Mouse (Mus musculus) inflammation-experienced regulatory T-cells, adult 6 months (primary cell): ENCODE data around the gene Galk2. TPM values are rescaled to one million over a fixed set of nuclear protein-coding genes. Genes with fewer than 3 reads are reported as not detected.

Experiments
- ATAC-seq: one replicate; pipeline ENCODE4 v1.8.0; 2017
- polyA plus RNA-seq, 3 experiments: library from polyadenylated mRNA; unstranded; fragments of 100-300 nt; shearing (Covaris generic); gene quantifications; one replicate each; pipeline ENCODE4 v1.2.1; 2017

Galk2 gene
- polyA plus RNA-seq, 3 experiments from 2014 or later = 71.7 to 87.5 (median 71.8) TPM

- ATAC-seq = no peak
Measured at GRCm38 (mm10) chr2:125901426-125901825, 42.5 kb downstream of the Galk2 start.

DNA sequence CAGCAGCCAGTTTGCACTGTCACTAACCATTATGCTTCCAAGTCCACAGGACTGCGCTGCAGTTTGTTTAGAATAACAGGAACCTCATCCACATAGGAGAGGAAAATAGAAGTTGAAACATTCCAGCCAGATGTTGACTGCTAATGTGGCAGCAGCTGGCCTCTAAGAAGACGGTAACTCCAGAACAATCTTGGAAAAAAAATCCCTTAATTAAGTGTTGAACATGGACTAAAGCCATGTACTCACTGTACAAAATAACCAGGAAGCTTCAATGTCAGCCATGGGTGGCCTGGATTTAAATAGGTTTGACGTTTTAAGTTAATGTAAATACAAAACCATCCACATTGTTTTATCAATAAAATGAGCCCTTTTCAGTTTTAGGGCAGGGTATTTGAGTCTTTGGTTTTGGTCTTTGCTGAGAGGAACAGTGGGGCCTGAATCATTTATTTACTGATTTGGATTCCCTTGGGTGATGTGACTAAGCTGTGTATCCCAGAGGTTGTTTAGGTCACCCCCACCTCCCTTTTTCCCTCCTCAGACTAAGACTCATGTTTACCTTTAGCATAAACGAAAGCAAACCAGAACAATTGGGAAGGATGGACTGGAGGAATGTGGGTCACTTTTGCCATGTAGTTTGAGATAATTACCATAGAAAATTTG lies 47.6 kb downstream of the Galk2 start:
- no peak for ATAC-seq

DNA sequence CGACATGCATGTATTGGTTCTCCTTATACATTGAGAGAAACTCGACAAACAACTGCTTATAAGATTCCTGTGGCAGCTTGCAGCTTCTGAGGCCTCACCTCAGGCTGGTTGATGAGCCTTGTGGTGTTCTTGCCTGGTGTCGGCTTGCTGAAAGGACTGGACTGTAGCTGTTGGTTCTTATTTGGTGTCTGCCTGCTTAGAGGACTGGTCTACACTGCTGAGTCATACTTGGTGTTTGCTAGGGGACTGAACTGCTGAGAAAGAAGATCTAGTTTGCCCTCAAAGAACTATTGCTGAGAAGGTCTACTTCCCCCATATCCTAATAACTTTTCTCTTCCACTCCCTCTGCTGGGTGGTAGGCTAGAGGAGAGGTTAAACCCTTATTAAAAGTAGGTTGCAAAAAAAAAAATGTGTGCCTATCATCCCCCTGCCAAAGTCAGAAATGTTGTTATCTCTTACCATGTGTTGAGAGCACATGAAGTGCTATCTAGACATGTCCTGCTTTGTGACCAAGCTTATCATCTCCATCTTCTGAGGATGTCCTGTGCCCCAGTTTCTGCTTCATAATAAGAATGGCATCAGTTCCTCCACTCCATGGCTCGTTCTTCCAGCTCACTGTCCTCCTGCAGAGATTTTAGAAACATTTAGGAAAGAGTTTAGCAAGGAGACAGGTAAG lies 48.8 kb downstream of the Galk2 start:
- no peak for ATAC-seq

GRCm38 (mm10) chr2:125914167-125914566 lies 55.3 kb downstream of the Galk2 start:
- no peak for ATAC-seq

DNA sequence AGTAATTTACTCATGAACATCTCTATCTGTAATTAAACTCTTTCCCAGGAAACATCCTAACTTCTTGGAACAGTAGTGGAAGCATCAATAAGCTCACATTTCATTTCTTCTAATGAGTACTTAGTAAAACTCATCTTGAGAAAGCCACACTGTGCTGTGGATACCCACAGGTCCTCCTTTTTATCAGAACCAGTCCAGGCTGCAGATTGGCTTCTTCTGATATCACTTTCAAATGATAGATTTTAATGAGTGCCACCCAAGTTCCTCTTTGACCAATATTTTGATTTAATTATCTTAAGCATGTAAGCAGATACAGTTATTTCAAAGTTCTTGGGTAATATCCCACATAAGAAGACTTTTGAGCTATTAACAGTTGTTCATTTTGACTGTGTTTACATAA lies 55.8 kb downstream of the Galk2 start:
- no peak for ATAC-seq

- ATAC-seq = no peak
Measured at GRCm38 (mm10) chr2:125916652-125917296, 57.9 kb downstream of the Galk2 start.

DNA sequence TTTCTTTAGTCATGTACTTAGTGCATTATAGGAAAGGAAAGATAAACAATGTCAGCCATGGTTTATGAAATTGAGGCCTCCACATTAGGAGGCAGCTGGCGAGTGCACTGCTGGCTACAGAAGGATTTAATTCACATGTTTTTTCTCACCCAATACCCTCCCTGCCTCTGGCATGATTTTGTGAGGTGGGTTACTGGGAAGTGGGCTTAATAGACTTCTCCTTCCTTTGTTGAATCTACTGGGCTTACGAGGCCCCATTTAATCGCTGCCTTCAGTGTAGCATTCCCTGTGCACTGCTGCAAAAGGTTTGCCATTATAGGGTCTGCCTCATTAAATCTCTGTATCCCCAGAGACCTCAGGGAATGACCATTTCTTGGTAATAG lies 58.4 kb downstream of the Galk2 start:
- no peak for ATAC-seq

- no peak for ATAC-seq
Measured at GRCm38 (mm10) chr2:125921273-125921672, 62.4 kb downstream of the Galk2 start.

GRCm38 (mm10) chr2:125922149-125922548 lies 63.2 kb downstream of the Galk2 start:
- ATAC-seq = no peak

DNA sequence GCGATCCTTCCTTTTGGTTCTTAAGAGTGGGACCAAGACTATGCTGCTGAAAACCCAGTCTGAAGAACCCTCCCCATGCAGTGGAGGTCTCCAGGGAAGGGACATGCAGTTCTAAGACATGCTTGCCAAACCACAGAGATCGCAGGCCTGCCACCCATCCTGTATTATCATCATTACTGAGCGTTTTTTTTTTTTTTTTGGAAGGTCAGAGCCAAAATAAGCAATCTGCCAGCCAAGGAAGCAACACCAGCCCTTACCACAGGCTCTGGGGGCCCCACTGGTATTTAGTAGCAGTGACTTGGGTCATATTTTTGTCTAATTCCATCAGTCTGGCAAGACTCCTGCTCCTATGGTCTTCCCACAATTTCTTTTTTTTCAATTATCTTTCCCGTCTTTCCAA lies 64.0 kb downstream of the Galk2 start:
- no peak for ATAC-seq

DNA sequence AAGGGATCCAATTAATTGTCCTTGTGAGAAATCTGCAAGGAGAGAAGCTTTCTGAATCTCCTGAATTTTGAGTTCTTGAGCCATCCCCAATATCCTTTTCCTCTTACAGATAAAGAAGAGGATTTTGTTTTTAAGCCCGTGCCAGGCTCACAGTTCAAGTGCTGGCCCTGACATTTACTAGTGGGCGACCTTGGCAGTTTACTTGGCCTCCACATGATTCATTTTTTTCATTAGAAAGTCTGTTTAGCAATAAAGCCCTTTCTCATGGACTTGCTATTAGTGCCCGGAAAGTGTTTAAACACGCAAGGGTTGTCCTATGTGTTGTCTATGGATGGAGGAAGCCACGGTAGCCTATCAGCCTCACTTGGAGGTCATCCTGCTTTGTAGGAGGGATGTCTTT lies 64.4 kb downstream of the Galk2 start:
- ATAC-seq = no peak

DNA sequence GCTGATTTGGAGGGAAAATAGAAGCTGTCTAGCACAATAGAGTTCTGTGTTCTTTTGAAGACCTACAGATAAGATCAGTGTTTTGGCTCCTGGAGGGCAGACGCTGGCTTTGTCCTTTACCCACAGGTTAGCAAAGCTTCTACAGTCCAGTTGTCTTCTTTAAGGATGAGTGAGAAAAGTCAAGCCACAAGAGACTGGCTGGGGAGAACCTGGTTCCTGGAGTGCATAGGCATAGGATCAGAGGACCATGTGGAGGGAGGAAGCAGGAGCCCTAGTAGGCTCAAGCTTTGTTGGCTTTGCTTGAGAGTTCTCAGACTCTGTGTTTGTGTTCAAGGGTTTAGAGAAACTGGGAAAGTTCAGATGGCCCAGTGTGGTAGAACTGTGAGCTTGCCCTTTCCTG lies 65.6 kb downstream of the Galk2 start:
- no peak for ATAC-seq

- no peak for ATAC-seq
Measured at GRCm38 (mm10) chr2:125925081-125925480, 66.2 kb downstream of the Galk2 start.

DNA sequence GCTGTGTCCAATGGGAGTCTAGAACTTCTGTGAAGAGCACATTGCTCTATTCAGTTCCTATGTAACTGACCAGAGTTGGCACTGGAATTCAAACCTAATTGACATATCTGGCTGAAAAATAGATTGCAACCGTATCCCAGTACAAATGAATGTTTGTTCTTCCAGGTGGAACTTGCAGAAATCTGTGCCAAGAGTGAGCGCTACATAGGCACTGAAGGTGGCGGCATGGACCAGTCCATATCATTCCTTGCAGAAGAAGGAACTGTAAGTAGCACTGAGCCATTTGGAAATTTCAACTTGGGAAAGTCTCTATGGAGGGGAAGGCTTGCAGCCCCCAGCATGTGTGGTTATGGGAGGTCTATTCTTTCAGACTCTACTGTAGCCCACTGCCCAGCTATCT lies 70.5 kb downstream of the Galk2 start:
- no peak for ATAC-seq

- ATAC-seq = no peak
Measured at GRCm38 (mm10) chr2:125929872-125930271, 71.0 kb downstream of the Galk2 start.

- no peak for ATAC-seq
Measured at GRCm38 (mm10) chr2:125931193-125931592, 72.3 kb downstream of the Galk2 start.

- no peak for ATAC-seq
Measured at GRCm38 (mm10) chr2:125932734-125933133, 73.8 kb downstream of the Galk2 start.

- no peak for ATAC-seq
Measured at GRCm38 (mm10) chr2:125933977-125934376, 75.1 kb downstream of the Galk2 start.

DNA sequence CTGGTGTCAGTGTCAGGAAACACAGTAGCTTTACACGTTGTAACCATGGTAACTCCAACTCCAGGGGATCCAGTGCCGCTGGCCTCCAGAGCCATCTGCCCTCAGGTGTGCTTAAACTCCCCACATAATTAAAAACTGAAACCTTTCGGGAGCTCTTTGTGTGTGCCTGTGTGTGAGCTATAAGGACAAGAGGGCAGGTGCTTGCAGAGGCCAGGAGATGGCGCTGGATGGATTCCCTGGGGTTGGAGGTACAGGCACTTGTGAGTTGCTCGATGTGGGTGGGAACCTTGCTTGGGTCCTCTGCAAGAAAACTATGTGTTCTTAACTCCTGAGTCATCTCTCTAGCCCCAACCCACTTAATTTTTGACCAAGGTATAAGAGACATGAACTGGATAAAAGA lies 77.5 kb downstream of the Galk2 start:
- no peak for ATAC-seq

GRCm38 (mm10) chr2:125938993-125939642 lies 80.2 kb downstream of the Galk2 start:
- no peak for ATAC-seq

- ATAC-seq = no peak
Measured at GRCm38 (mm10) chr2:125941111-125941785, 82.3 kb downstream of the Galk2 start.

DNA sequence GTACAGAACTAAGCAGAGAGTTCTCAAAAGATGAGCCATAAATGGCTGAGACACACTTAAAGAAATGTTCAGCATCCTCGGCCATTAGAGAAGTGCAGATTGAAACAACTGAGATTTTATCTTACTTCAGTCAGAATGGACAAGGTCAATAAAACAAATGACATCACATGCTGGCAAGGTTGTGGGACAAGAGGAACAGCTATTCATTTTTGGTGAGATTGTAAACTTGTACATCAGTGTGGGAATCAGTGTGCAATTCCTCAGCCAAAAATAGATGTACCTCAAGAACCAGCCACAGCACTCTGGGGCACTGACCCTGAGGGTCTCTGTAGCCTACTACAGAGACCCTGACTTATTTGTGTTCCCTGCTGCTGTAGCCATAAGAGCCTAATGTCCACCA lies 84.4 kb downstream of the Galk2 start:
- ATAC-seq = no peak

DNA sequence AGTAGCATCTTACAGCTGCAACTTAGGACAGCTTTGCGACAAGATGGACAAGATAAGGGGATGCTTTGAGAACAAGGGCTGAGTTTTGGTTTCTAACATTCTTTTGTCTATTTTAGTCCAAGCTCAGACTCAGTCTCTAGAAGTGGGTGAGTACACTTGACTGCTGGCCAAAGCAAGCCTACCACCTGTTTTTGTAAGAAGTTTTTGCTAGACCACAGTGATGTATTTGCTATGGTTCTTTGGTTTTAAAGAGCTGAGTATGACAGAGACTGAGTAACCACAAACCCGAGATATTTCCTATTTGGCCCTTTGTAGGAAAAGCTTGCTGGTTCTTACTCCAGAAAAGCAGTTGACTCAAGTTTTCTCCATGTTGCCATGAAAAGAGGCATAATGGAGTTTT lies 89.3 kb downstream of the Galk2 start:
- ATAC-seq = no peak
